Mouse (Mus musculus): Measurements from ENCODE around the gene Sv2c. TPM values are rescaled to one million over a fixed set of nuclear protein-coding genes. Genes with fewer than 3 reads are reported as not detected.
A peak's percentile ranks its signal among the peaks of the same experiment; 100 is the strongest.

The Sv2c gene
- polyA plus RNA-seq, 2 experiments = 0.02 to 0.18 TPM

DNA sequence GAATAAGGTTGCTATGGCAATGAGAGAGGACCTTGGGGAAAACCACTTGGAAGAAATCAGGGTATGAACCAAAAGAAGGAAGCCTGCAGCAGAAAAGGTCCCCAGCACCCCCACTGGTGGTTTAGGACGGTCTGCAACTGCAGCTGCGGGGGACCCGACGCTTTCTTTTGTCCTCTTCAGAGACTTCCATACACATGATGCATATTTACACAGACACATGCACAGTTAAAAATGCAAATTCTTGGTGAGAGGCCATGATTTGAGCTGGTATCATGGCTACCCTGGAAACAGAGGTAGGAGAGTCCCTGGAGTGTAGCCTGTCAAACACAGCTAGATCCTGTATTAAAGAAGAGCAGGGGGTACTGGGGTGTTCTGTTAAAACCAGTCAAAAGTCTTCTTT lies 178.7 kb downstream of the Sv2c start:
- DNase-seq (ENCODE audit: low read depth in 3 of 3, low spot score in 3 of 3) (no peak), ATAC-seq (ENCODE audit: insufficient read depth) (no peak)
- Histone ChIP-seq H3K4me3 (ENCODE audit: insufficient read depth in 1 of 2, low read depth in 2 of 2, low read length in 2 of 2) (no peak overlapping the region), H3K27me3 (ENCODE audit: control insufficient read depth, insufficient read depth, low read length) (no peaks in the 10 kb centered on the region), H3K4me2 (ENCODE audit: low read depth) (no peak overlapping the region), H3K9me3 (ENCODE audit: control insufficient read depth, low read length) (no peaks in the 10 kb centered on the region), H3K9ac (replicated peaks) (no peak overlapping the region), H3K36me3 (replicated peaks; ENCODE audit: control insufficient read depth, insufficient read depth, low read depth) (no peaks in the 10 kb centered on the region), H3K4me1 (replicated peaks; ENCODE audit: control insufficient read depth in 2 of 2, insufficient read depth in 2 of 2, low read length in 1 of 2) (peaks cover 30 to 44% of the 10 kb centered on the region in 2 experiments), H3K27ac (no peak overlapping the region)
- no peak for TF ChIP-seq EP300 (IDR thresholded peaks at IDR 0.05; ENCODE audit: low read depth)
- no peak for TF ChIP-seq CTCF (IDR thresholded peaks at IDR 0.05; ENCODE audit: low read depth)
- WGBS (ENCODE audit: insufficient replicate concordance) = 75% methylated on average over 4 of the region's 4 CpGs

DNA sequence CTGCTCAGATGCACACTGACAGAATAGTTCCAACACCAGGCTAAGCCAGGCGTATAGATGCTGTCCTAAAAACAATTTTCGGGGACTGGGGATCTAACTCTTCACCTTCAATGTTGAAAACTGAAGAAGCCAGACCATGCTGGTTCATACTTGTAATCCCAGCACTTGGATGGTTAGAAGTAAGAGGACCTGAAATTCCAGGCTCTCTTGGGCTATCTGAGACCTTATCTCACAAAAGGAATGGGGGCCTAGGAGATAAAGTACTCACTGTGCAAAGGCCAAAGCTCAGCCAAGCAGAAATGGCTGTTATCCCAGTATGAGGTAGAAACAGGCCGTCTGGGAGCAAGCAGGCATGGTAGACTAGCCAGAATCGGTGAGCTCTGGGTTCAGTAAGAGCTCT lies 180.1 kb downstream of the Sv2c start:
- H3K27ac ChIP-seq = no peak overlapping the region
- H3K36me3 ChIP-seq (replicated peaks; ENCODE audit: control insufficient read depth, insufficient read depth, low read depth) = no peaks in the 10 kb centered on the region
- peaks cover 38 to 51% of the 10 kb centered on the region in 2 experiments for H3K4me1 ChIP-seq (replicated peaks; ENCODE audit: control insufficient read depth in 2 of 2, insufficient read depth in 2 of 2, low read length in 1 of 2)
- H3K4me2 ChIP-seq (ENCODE audit: low read depth) = no peak overlapping the region
- H3K9me3 ChIP-seq (ENCODE audit: control insufficient read depth, low read length) = no peaks in the 10 kb centered on the region
- no peak overlapping the region for H3K9ac ChIP-seq (replicated peaks)
- H3K4me3 ChIP-seq (ENCODE audit: insufficient read depth in 1 of 2, low read depth in 2 of 2, low read length in 2 of 2) = no peak overlapping the region
- ATAC-seq (ENCODE audit: insufficient read depth) = no peak
- DNase-seq (ENCODE audit: low read depth in 3 of 3, low spot score in 3 of 3) = no peak
- WGBS (ENCODE audit: insufficient replicate concordance) = 65% methylated on average over 4 of the region's 4 CpGs
- no peaks in the 10 kb centered on the region for H3K27me3 ChIP-seq (ENCODE audit: control insufficient read depth, insufficient read depth, low read length)
- TF ChIP-seq EP300 (IDR thresholded peaks at IDR 0.05; ENCODE audit: low read depth) (no peak), CTCF (IDR thresholded peaks at IDR 0.05; ENCODE audit: low read depth) (no peak)

DNA sequence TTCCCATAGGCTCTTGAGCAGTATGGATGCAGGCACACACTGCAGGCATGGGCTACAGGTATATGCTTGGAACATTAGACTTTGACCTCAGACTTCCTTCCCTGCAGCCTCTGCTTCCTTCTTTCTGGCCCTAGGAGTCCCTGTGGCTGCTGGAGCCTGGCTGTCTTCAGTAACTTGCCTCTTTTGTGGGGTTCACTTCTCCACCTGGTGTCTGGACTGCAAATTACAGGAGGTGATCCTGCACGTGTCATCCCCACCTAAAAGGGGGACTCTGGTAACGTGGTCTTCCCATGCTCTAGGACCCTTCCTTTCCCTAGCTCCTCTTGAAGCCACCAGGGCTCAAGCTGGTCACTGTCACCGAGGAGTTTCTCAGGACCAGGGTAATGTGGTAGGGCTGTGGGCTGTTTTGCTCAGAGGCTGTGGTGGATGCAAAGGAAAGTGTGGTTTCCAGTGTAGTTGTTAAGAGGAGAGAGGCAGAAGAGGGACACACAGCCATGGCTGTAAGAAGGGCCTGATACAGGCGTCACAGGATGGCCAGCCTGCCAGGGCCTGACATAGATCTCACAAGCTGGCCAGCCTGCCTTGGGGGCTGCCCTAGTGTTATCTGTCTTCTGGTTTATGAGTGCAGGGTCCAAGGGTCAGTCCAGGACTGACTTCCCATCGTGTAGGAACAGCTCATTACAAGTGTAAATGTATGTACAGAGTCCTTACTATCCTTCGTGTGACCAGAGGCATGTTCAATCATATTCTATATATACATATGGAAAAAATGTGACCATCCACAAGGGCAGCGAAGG lies 181.1 kb downstream of the Sv2c start:
- H3K4me1 ChIP-seq (replicated peaks; ENCODE audit: control insufficient read depth in 2 of 2, insufficient read depth in 2 of 2, low read length in 1 of 2) = peaks cover 32 to 45% of the 10 kb centered on the region in 2 experiments
- no peak overlapping the region for H3K4me3 ChIP-seq (ENCODE audit: insufficient read depth in 1 of 2, low read depth in 2 of 2, low read length in 2 of 2)
- H3K36me3 ChIP-seq (replicated peaks; ENCODE audit: control insufficient read depth, insufficient read depth, low read depth) = no peaks in the 10 kb centered on the region
- TF ChIP-seq EP300 (IDR thresholded peaks at IDR 0.05; ENCODE audit: low read depth) (no peak), CTCF (IDR thresholded peaks at IDR 0.05; ENCODE audit: low read depth) (peak; percentile 74)
- no peaks in the 10 kb centered on the region for H3K9me3 ChIP-seq (ENCODE audit: control insufficient read depth, low read length)
- H3K9ac ChIP-seq (replicated peaks) = 0 out of 2 replicates have a peak overlapping the region, but pooled peaks have one; percentile 9
- peak; percentile 53 for ATAC-seq (ENCODE audit: insufficient read depth)
- peak overlapping the region; percentile 51 for H3K4me2 ChIP-seq (ENCODE audit: low read depth)
- WGBS (ENCODE audit: insufficient replicate concordance) = 30% methylated on average over 7 of the region's 7 CpGs
- no peak overlapping the region; the same call in 1 of the 2 replicates for H3K27ac ChIP-seq
- DNase-seq (ENCODE audit: low read depth in 3 of 3, low spot score in 3 of 3) = peak in 1 of 3 experiments; percentile 37
- H3K27me3 ChIP-seq (ENCODE audit: control insufficient read depth, insufficient read depth, low read length) = no peaks in the 10 kb centered on the region

DNA sequence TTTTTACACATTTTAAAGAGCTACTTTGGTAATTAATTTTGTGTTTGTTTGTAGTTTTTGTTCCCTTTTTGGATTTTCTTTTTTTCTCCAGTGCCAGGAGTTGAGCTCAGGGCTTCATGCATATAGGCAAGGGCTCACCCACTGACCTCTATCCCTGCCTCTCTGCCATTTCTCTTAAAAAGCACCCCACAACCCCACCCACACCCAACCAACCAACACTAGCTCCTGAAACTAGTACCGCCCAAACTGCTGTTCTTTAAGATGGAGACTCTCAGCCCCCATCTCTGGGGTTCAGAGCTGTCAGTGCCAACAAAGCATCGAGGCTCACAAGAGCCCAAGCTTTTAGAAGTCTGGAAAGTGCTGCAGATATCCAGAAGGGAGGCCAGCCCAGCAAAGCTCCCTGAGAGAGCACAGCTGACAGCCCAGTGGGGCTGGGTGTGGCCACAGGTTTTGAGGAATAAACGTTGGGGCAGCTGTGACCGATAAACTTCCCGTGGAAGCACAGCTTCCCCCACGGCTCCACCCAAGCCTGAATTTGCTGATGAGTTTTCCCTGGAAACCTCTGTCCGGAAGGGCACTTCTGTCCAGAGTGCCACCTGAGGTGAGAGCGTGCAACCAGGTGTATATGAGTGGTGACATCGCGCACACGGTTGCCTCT lies 181.8 kb downstream of the Sv2c start:
- no peak overlapping the region for H3K4me3 ChIP-seq (ENCODE audit: insufficient read depth in 1 of 2, low read depth in 2 of 2, low read length in 2 of 2)
- peak overlapping the region; percentile 51 for H3K4me2 ChIP-seq (ENCODE audit: low read depth)
- DNase-seq (ENCODE audit: low read depth in 3 of 3, low spot score in 3 of 3) (peak in 1 of 3 experiments; percentile 44), ATAC-seq (ENCODE audit: insufficient read depth) (peak; percentile 76)
- H3K9me3 ChIP-seq (ENCODE audit: control insufficient read depth, low read length) = no peaks in the 10 kb centered on the region
- H3K4me1 ChIP-seq (replicated peaks; ENCODE audit: control insufficient read depth in 2 of 2, insufficient read depth in 2 of 2, low read length in 1 of 2) = peaks cover 30 to 40% of the 10 kb centered on the region in 2 experiments
- H3K27me3 ChIP-seq (ENCODE audit: control insufficient read depth, insufficient read depth, low read length) = no peaks in the 10 kb centered on the region
- WGBS (ENCODE audit: insufficient replicate concordance) = 33% methylated on average over 11 of the region's 11 CpGs
- no peak for TF ChIP-seq CTCF (IDR thresholded peaks at IDR 0.05; ENCODE audit: low read depth)
- no peak for TF ChIP-seq EP300 (IDR thresholded peaks at IDR 0.05; ENCODE audit: low read depth)
- H3K27ac ChIP-seq = no peak overlapping the region; the same call in none of the 2 replicates
- no peak overlapping the region for H3K9ac ChIP-seq (replicated peaks)
- no peaks in the 10 kb centered on the region for H3K36me3 ChIP-seq (replicated peaks; ENCODE audit: control insufficient read depth, insufficient read depth, low read depth)

DNA sequence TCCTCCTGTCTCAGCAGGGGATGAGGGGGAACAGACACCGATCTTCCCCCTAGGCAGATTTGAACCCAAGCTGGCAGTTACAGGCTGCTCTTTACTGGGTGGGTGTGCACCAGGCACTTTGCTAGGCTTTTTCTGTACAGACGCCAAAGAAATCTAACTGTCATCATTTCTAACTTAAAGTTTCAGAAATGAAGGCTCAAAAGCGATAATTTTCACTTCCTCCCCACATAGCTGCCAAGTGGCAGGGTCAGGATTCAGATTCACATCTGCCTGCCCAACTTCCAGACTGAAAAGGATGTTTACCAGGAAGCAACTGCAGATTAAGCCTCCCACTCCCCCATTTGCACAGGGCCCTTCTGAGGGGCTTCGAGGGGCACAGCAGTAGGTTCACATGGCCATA lies 183.0 kb downstream of the Sv2c start:
- H3K4me3 ChIP-seq (ENCODE audit: insufficient read depth in 1 of 2, low read depth in 2 of 2, low read length in 2 of 2) = no peak overlapping the region
- no peak for TF ChIP-seq CTCF (IDR thresholded peaks at IDR 0.05; ENCODE audit: low read depth)
- TF ChIP-seq EP300 (IDR thresholded peaks at IDR 0.05; ENCODE audit: low read depth) = no peak
- no peaks in the 10 kb centered on the region for H3K9me3 ChIP-seq (ENCODE audit: control insufficient read depth, low read length)
- WGBS (ENCODE audit: insufficient replicate concordance) = 33% methylated on average over 4 of the region's 4 CpGs
- ATAC-seq (ENCODE audit: insufficient read depth) = no peak
- H3K9ac ChIP-seq (replicated peaks) = no peak overlapping the region
- H3K4me1 ChIP-seq (replicated peaks; ENCODE audit: control insufficient read depth in 2 of 2, insufficient read depth in 2 of 2, low read length in 1 of 2) = peaks cover 30 to 42% of the 10 kb centered on the region in 2 experiments
- H3K27ac ChIP-seq = no peak overlapping the region
- H3K36me3 ChIP-seq (replicated peaks; ENCODE audit: control insufficient read depth, insufficient read depth, low read depth) = no peaks in the 10 kb centered on the region
- no peak for DNase-seq (ENCODE audit: low read depth in 3 of 3, low spot score in 3 of 3)
- H3K4me2 ChIP-seq (ENCODE audit: low read depth) = no peak overlapping the region
- no peaks in the 10 kb centered on the region for H3K27me3 ChIP-seq (ENCODE audit: control insufficient read depth, insufficient read depth, low read length)

Measured in liver, embryonic 14.5 days (tissue).